Mouse (Mus musculus): Measurements from ENCODE around the gene Ptprt. TPM values are rescaled to one million over a fixed set of nuclear protein-coding genes. Genes with fewer than 3 reads are reported as not detected.

Ptprt gene
- total and polyA plus RNA-seq, 3 experiments, result 0.02 to 0.36 (median 0.08) TPM

- Histone ChIP-seq H3K9ac (ENCODE audit: low read depth, low read length) (no peak overlapping the region), H3K36me3 (ENCODE audit: control insufficient read depth, insufficient read depth, low read length) (no peaks in the 10 kb centered on the region), H3K79me2 (replicated peaks; ENCODE audit: control insufficient read depth, insufficient read depth, low read length) (no peaks in the 10 kb centered on the region), H3K27ac (no peak overlapping the region), H3K4me1 (ENCODE audit: control insufficient read depth, insufficient read depth, low read length) (no peaks in the 10 kb centered on the region), H3K27me3 (ENCODE audit: control insufficient read depth, insufficient read depth, low read length) (no peaks in the 10 kb centered on the region), H3K4me3 (no peak overlapping the region)
- 33% methylated on average over 1 of the region's 1 CpGs for WGBS
- DNase-seq, result no peak
- intact Hi-C loops (cut with DNase I), result no loop called here
- TF ChIP-seq POLR2A (IDR thresholded peaks at IDR 0.05; ENCODE audit: insufficient read depth, low read depth, low read length) (no peak), EP300 (IDR thresholded peaks at IDR 0.05; ENCODE audit: insufficient read depth, low read depth, low read length) (no peak), CTCF (IDR thresholded peaks at IDR 0.05) (no peak)
Observed at GRCm38 (mm10) chr2:162222476-162222875, 438.5 kb downstream of the Ptprt start.

- Histone ChIP-seq H3K27ac (no peak overlapping the region), H3K79me2 (replicated peaks; ENCODE audit: control insufficient read depth, insufficient read depth, low read length) (no peaks in the 10 kb centered on the region), H3K27me3 (ENCODE audit: control insufficient read depth, insufficient read depth, low read length) (no peaks in the 10 kb centered on the region), H3K4me1 (ENCODE audit: control insufficient read depth, insufficient read depth, low read length) (no peaks in the 10 kb centered on the region; the same call in 1 of the 2 replicates), H3K4me3 (no peak overlapping the region), H3K36me3 (ENCODE audit: control insufficient read depth, insufficient read depth, low read length) (no peaks in the 10 kb centered on the region), H3K9ac (ENCODE audit: low read depth, low read length) (no peak overlapping the region)
- intact Hi-C loops (cut with DNase I), result no loop called here
- DNase-seq, result no peak
- no peak for TF ChIP-seq CTCF (IDR thresholded peaks at IDR 0.05)
- TF ChIP-seq EP300 (IDR thresholded peaks at IDR 0.05; ENCODE audit: insufficient read depth, low read depth, low read length), result no peak
- no peak for TF ChIP-seq POLR2A (IDR thresholded peaks at IDR 0.05; ENCODE audit: insufficient read depth, low read depth, low read length)
Observed at GRCm38 (mm10) chr2:162220586-162220985, 440.4 kb downstream of the Ptprt start.

GRCm38 (mm10) chr2:162219507-162219906 is 441.4 kb downstream of the Ptprt start:
- Histone ChIP-seq H3K27me3 (ENCODE audit: control insufficient read depth, insufficient read depth, low read length) (no peaks in the 10 kb centered on the region), H3K27ac (no peak overlapping the region), H3K36me3 (ENCODE audit: control insufficient read depth, insufficient read depth, low read length) (no peaks in the 10 kb centered on the region), H3K9ac (ENCODE audit: low read depth, low read length) (no peak overlapping the region), H3K4me3 (no peak overlapping the region), H3K79me2 (replicated peaks; ENCODE audit: control insufficient read depth, insufficient read depth, low read length) (no peaks in the 10 kb centered on the region), H3K4me1 (ENCODE audit: control insufficient read depth, insufficient read depth, low read length) (no peaks in the 10 kb centered on the region; the same call in 1 of the 2 replicates)
- no peak for TF ChIP-seq POLR2A (IDR thresholded peaks at IDR 0.05; ENCODE audit: insufficient read depth, low read depth, low read length)
- intact Hi-C loops (cut with DNase I), result no loop called here
- peak in 1 of 2 experiments; percentile 3 for DNase-seq
- 76% methylated on average over 4 of the region's 4 CpGs for whole genome bisulfite sequencing

GRCm38 (mm10) chr2:162217896-162218295 is 443.1 kb downstream of the Ptprt start:
- no peak overlapping the region for H3K9ac ChIP-seq (ENCODE audit: low read depth, low read length)
- no peaks in the 10 kb centered on the region for H3K79me2 ChIP-seq (replicated peaks; ENCODE audit: control insufficient read depth, insufficient read depth, low read length)
- 81% methylated on average over 5 of the region's 5 CpGs for WGBS
- intact Hi-C loops (cut with DNase I), result no loop called here
- H3K27ac ChIP-seq, result no peak overlapping the region
- TF ChIP-seq POLR2A (IDR thresholded peaks at IDR 0.05; ENCODE audit: insufficient read depth, low read depth, low read length) (no peak), CTCF (IDR thresholded peaks at IDR 0.05) (no peak), EP300 (IDR thresholded peaks at IDR 0.05; ENCODE audit: insufficient read depth, low read depth, low read length) (no peak)
- no peak for DNase-seq
- H3K27me3 ChIP-seq (ENCODE audit: control insufficient read depth, insufficient read depth, low read length), result no peaks in the 10 kb centered on the region
- no peaks in the 10 kb centered on the region; the same call in 1 of the 2 replicates for H3K4me1 ChIP-seq (ENCODE audit: control insufficient read depth, insufficient read depth, low read length)
- no peak overlapping the region for H3K4me3 ChIP-seq
- no peaks in the 10 kb centered on the region for H3K36me3 ChIP-seq (ENCODE audit: control insufficient read depth, insufficient read depth, low read length)

DNA sequence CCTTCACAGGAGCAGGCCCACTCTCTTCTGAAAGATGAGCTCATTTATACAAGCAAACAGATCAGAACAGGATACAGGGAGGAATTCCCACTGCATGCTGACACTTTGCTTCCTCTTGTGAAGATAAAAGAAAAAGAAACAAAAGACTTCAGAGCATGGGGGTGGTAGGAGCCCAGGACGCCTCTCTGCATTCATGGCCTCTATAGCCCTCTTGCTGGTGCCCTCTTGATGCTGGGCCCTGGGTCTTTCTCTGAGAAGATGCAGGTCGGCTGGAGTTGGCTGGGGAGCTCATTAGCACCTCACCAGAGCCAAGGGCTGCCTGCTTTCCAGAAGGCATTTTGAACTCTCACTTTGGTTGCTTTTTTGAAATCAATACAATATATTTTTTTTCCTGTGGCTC is 448.6 kb downstream of the Ptprt start:
- H3K27me3 ChIP-seq (ENCODE audit: control insufficient read depth, insufficient read depth, low read length), result no peaks in the 10 kb centered on the region
- H3K4me3 ChIP-seq, result no peak overlapping the region
- H3K27ac ChIP-seq, result no peak overlapping the region
- no peak for TF ChIP-seq POLR2A (IDR thresholded peaks at IDR 0.05; ENCODE audit: insufficient read depth, low read depth, low read length)
- TF ChIP-seq EP300 (IDR thresholded peaks at IDR 0.05; ENCODE audit: insufficient read depth, low read depth, low read length), result no peak
- no peak for TF ChIP-seq CTCF (IDR thresholded peaks at IDR 0.05)
- no peak for DNase-seq
- WGBS, result 38% methylated on average over 2 of the region's 2 CpGs
- intact Hi-C loops (cut with DNase I), result no loop called here
- no peaks in the 10 kb centered on the region; the same call in 1 of the 2 replicates for H3K4me1 ChIP-seq (ENCODE audit: control insufficient read depth, insufficient read depth, low read length)
- no peaks in the 10 kb centered on the region for H3K36me3 ChIP-seq (ENCODE audit: control insufficient read depth, insufficient read depth, low read length)
- H3K79me2 ChIP-seq (replicated peaks; ENCODE audit: control insufficient read depth, insufficient read depth, low read length), result no peaks in the 10 kb centered on the region
- H3K9ac ChIP-seq (ENCODE audit: low read depth, low read length), result no peak overlapping the region

- H3K27me3 ChIP-seq (ENCODE audit: control insufficient read depth, insufficient read depth, low read length), result no peaks in the 10 kb centered on the region
- no peaks in the 10 kb centered on the region for H3K4me1 ChIP-seq (ENCODE audit: control insufficient read depth, insufficient read depth, low read length)
- no peak overlapping the region for H3K27ac ChIP-seq
- no peak overlapping the region for H3K9ac ChIP-seq (ENCODE audit: low read depth, low read length)
- peak in 1 of 2 experiments; percentile 4 for DNase-seq
- no peak overlapping the region for H3K4me3 ChIP-seq
- H3K79me2 ChIP-seq (replicated peaks; ENCODE audit: control insufficient read depth, insufficient read depth, low read length), result no peaks in the 10 kb centered on the region
- TF ChIP-seq CTCF (IDR thresholded peaks at IDR 0.05) (no peak), POLR2A (IDR thresholded peaks at IDR 0.05; ENCODE audit: insufficient read depth, low read depth, low read length) (no peak), EP300 (IDR thresholded peaks at IDR 0.05; ENCODE audit: insufficient read depth, low read depth, low read length) (no peak)
- intact Hi-C loops (cut with DNase I), result no loop called here
- no peaks in the 10 kb centered on the region for H3K36me3 ChIP-seq (ENCODE audit: control insufficient read depth, insufficient read depth, low read length)
- WGBS, result 62% methylated on average over 6 of the region's 6 CpGs
Observed at GRCm38 (mm10) chr2:162210564-162210963, 450.4 kb downstream of the Ptprt start.

All from heart, adult 2 months (tissue).